Mouse (Mus musculus) left cerebral cortex, postnatal 25 days (tissue): ENCODE data around the gene Smim22. TPM values are rescaled to one million over a fixed set of nuclear protein-coding genes. Genes with fewer than 3 reads are reported as not detected.

Experiments used
- DNase-seq, 2 experiments: peaks; one replicate each; pipeline ENCODE4 v3.0.0; 2022; ENCODE audit warnings: low spot score in 2 of 2, mixed read lengths in 1 of 2
- intact Hi-C: fragments of 180-260 bp; cut with DNase I; formaldehyde crosslinking; loops from one replicate; pipeline ENCODE4 v1.15.1; 2025
- total RNA-seq, 2 experiments: library from RNA; stranded (reverse); gene quantifications; 2 replicates each; pipeline ENCODE4 v1.2.3; 2021

The Smim22 gene
- total RNA-seq, 2 experiments from 2014 or later: not detected

GRCm38 (mm10) chr16:4998984-4999383, 8.1 kb upstream of the Smim22 start:
- intact Hi-C loops: no loop called here
- DNase-seq: no peak

- intact Hi-C loops: no loop called here
- DNase-seq: no peak
Observed at GRCm38 (mm10) chr16:5000611-5001010, 6.5 kb upstream of the Smim22 start.

GRCm38 (mm10) chr16:5007492-5007891, 404 bp downstream of the Smim22 start:
- DNase-seq: no peak
- intact Hi-C loops: no loop called here

GRCm38 (mm10) chr16:5008076-5008475, 988 bp downstream of the Smim22 start:
- intact Hi-C loops: no loop called here
- no peak for DNase-seq

- intact Hi-C loops: no loop called here
- no peak for DNase-seq
Observed at GRCm38 (mm10) chr16:5010371-5010935, 3.4 kb downstream of the Smim22 start.

GRCm38 (mm10) chr16:5011285-5011684, 4.2 kb downstream of the Smim22 start:
- intact Hi-C loops: no loop called here

GRCm38 (mm10) chr16:5012036-5013005, 5.2 kb downstream of the Smim22 start:
- intact Hi-C loops: loop anchor here (2.0 kb wide), 2 partner anchors 36 to 48 kb away; partner anchors contain the start of gene Anks3
- no peak for DNase-seq

More at GRCm38 (mm10) chr16:5011285-5011684, 4.2 kb downstream of the Smim22 start:
- no peak for DNase-seq

GRCm38 (mm10) chr16:5013054-5013838, 6.2 kb downstream of the Smim22 start, which contains the start of gene Rogdi:
Gene Rogdi, minus strand, starts transcription at chr16:5013553.
- intact Hi-C loops: loop anchor here (2.0 kb wide), 2 partner anchors 36 to 48 kb away; partner anchors contain the start of gene Anks3
- DNase-seq: peak; percentile 99 to 100

GRCm38 (mm10) chr16:5014578-5014977, 7.5 kb downstream of the Smim22 start:
- intact Hi-C loops: no loop called here
- DNase-seq: no peak

- intact Hi-C loops: no loop called here
- DNase-seq: no peak
Observed at GRCm38 (mm10) chr16:5024021-5024420, 16.9 kb downstream of the Smim22 start.

- DNase-seq: no peak
- intact Hi-C loops: no loop called here
Observed at GRCm38 (mm10) chr16:5029847-5030246, 22.8 kb downstream of the Smim22 start.

GRCm38 (mm10) chr16:5035591-5035990, 28.5 kb downstream of the Smim22 start:
- intact Hi-C loops: no loop called here

GRCm38 (mm10) chr16:5036649-5037234, 29.7 kb downstream of the Smim22 start:
- intact Hi-C loops: no loop called here
- no peak for DNase-seq

More at GRCm38 (mm10) chr16:5035591-5035990, 28.5 kb downstream of the Smim22 start:
- DNase-seq: no peak

- intact Hi-C loops: no loop called here
- no peak for DNase-seq
Observed at GRCm38 (mm10) chr16:5045322-5045721, 38.2 kb downstream of the Smim22 start.

GRCm38 (mm10) chr16:5049182-5049773, 42.2 kb downstream of the Smim22 start:
- no peak for DNase-seq
- intact Hi-C loops: loop anchor here (2.0 kb wide), 1 partner anchor 84 kb away; the partner anchor contains the start of gene Anks3

GRCm38 (mm10) chr16:5049774-5050234, 42.7 kb downstream of the Smim22 start, which contains the start of the genes Glyr1 and Ubn1:
Gene Glyr1, minus strand, starts transcription at chr16:5049863.
Gene Ubn1, plus strand, starts transcription at chr16:5050057.
- DNase-seq: peak; percentile 100
- intact Hi-C loops: loop anchor here (2.0 kb wide), 1 partner anchor 85 kb away; the partner anchor contains the start of gene Anks3

- DNase-seq: peak; percentile 74 to 75
- intact Hi-C loops: no loop called here
Observed at GRCm38 (mm10) chr16:5050251-5051110, 43.4 kb downstream of the Smim22 start.
